Mouse (Mus musculus) retina, postnatal 7 days (tissue): ENCODE data around the gene Olfr446.

ENCODE experiments used
- DNase-seq: peaks from one replicate; pipeline ENCODE4 v3.0.0-alpha.2; 2012; ENCODE audit warnings: low read depth, low spot score

Olfr446 gene

GRCm38 (mm10) chr6:42921077-42921476 lies at the start of gene Olfr446:
Gene Olfr446 (plus strand): TSS chr6:42921377.
- no peak for DNase-seq

GRCm38 (mm10) chr6:42876323-42876722 lies 44.9 kb upstream of the Olfr446 start:
- no peak for DNase-seq

- no peak for DNase-seq
These were observed 31.0 kb upstream of the Olfr446 start, which contains the start of gene Olfr448 for GRCm38 (mm10) chr6:42890141-42890540. Gene Olfr448 (plus strand): TSS chr6:42890441.

- DNase-seq: no peak
These were observed 20.8 kb upstream of the Olfr446 start for GRCm38 (mm10) chr6:42900345-42900744.

GRCm38 (mm10) chr6:42908578-42908977 lies 12.6 kb upstream of the Olfr446 start, which contains the start of gene Olfr447:
Gene Olfr447 (plus strand): TSS chr6:42908878.
- DNase-seq: no peak

GRCm38 (mm10) chr6:42948767-42949166 lies 27.6 kb downstream of the Olfr446 start, which contains the start of gene Olfr444:
Gene Olfr444 (plus strand): TSS chr6:42949067.
- no peak for DNase-seq

- no peak for DNase-seq
These were observed 59.2 kb downstream of the Olfr446 start for GRCm38 (mm10) chr6:42980377-42980776.
